Mouse (Mus musculus) neural tube, embryonic 10.5 days (tissue): ENCODE data around the gene Gm29866.
"Not testable (repeated sequence)": the region's sequence is repeated elsewhere in the genome, so short reads cannot be mapped to it uniquely, and the experiment has no call there.

Experiments
- DNase-seq: peaks from one replicate; pipeline ENCODE4 v3.0.0-alpha.2; 2017; ENCODE audit warnings: low spot score; ENCODE audit errors: extremely low spot score

The Gm29866 gene

DNA sequence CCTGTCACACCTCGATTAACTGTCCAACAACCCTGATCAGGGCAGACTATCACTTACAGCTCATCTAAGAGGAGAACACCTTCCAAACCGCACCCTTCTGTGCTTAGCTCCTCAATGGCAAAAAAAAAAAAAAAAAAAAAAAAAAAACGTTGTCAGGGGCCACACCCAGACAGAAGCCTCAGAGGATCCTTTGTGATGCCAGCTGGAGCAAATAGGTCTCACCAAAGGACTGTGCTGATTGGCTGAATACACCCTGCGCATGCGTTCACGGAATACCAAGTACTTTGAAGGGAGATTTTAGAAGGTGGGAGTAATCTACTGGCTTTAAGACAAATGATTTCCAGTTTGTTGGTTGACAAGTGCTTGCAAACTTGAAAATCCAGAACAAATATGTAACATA is at the start of gene Gm29866:
TSS of gene Gm29866 (minus strand) at position 101 of the 400 bp plus-strand sequence.
- DNase-seq = not testable (repeated sequence)
